Mouse (Mus musculus): ENCODE results near the gene Kctd19. TPM values are rescaled to one million over a fixed set of nuclear protein-coding genes. Genes with fewer than 3 reads are reported as not detected.

The Kctd19 gene
- not detected in 2 replicates for total RNA-seq (2015)
- not detected in 2 replicates for total RNA-seq (2017)

GRCm38 (mm10) chr8:105413391-105413790 is at the start of gene Kctd19, which contains the start of gene Lrrc36:
Gene Kctd19 (minus strand): TSS chr8:105413502.
Gene Lrrc36 (plus strand): TSS chr8:105413571.
- peak; percentile 51; the same call in 1 of the 2 replicates for ATAC-seq (ENCODE audit: poor library complexity, severe bottlenecking)

DNA sequence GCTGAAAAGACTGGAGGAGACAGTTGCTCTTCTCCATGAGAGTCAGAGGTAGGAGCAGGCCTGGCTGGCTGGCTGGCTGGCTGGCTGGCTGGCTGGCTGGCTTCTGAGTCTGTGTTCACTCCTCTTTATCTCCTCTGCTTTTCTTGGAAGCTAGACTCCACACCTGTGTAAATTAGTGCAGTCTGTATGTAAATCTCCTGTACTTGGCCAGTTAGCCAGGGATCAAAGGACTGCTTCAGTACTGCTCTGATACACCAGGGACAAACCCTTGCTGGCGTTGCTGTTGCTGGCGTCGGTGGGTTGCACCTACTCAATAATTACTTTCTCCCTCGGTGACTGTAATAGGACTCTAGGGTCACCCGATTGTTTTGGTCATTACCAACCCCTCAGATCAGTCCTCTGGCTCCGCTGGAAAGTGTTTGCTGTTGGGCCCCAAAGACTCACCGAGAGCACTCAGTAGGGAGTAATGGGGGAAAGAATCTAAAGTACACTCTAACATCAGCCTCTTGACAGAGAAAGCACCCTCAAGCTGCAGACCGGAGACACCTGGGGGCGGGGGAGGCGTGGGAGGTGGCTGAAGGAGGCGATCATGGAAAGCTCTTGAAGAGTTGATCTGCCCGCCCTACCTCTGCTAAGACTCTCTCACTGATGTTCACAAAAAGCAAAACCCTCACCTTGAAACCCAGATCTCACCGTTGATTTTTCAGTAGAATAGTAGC is 47.9 kb upstream of the Kctd19 start:
- ATAC-seq (ENCODE audit: poor library complexity, severe bottlenecking): no peak

DNA sequence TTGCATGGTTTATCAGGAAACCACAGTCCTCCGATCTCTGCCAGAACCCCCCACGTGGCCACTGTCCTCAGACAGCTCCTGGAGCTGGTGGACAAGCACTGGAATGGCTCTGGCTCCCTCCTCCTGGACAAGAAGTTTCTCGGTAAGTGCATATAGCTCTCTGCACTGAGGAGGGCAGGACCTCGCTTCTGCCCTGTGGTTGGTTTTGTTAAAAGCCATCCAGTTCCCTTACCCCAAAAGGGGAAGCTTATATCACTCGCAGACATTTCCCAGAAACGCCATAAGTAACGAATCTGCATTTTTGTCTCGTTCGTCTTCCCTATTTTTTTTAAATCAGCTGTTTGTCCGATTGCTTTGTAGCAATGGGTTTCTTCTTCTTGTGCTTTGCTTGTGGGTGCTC is 41.9 kb upstream of the Kctd19 start:
- peak; percentile 89 for ATAC-seq (ENCODE audit: poor library complexity, severe bottlenecking)

DNA sequence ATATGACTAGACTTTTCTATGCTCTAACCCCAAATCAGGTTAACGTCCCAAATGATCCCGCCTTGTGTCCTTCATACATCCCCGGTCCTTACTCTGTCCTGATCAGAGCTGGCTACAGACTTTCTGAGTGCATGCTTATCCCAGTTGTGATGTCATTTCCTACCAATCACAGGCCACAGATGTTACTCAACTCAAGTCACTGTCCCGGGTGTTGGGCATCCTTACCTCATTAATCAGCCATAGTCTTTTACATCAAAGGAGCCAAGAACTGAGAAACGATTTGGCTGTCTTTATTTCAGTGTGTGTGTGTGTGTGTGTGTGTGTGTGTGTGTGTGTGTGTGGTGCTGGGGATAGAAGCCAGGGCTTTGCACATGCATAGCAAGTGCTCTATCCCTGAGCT is 40.8 kb upstream of the Kctd19 start:
- ATAC-seq (ENCODE audit: poor library complexity, severe bottlenecking): no peak

- peak; percentile 20; the same call in 1 of the 2 replicates for ATAC-seq (ENCODE audit: poor library complexity, severe bottlenecking)
Observed at GRCm38 (mm10) chr8:105453296-105453695, 40.0 kb upstream of the Kctd19 start.

DNA sequence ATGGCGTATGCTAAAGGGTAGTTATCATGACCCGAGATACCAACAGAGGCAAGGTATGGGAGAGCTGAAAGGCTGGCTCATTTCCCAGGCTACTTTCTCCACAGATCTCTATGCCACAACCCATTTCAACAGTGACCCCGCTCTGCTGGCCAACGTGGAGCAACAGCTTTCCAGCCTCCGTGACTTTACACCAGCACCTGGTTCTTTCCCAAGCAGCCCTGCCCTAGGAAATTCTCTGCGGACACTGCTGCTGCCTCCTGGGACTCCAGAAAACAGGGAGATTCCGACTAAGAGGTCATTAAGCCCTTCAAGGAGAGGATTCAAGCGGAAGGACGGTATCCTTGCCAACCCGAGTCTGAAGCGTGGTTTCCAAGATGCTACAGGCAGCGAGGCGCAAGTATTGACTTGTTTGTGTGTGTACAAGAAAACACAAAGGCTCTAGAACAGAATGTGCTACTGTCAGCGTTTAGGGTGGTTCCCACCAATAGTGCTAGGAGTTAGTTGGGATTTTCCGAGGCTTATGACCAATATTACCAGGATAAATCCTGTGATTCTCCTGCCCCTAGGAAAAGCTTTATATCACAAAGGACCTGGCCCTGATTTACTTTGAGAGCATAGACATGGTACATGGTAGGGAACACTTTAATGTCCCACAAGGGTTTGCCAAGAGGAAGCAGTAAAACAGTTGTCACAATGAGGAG is 38.8 kb upstream of the Kctd19 start:
- ATAC-seq (ENCODE audit: poor library complexity, severe bottlenecking): no peak

GRCm38 (mm10) chr8:105450977-105451376 is 37.7 kb upstream of the Kctd19 start:
- ATAC-seq (ENCODE audit: poor library complexity, severe bottlenecking): no peak

- ATAC-seq (ENCODE audit: poor library complexity, severe bottlenecking): no peak
Observed at GRCm38 (mm10) chr8:105448596-105448995, 35.3 kb upstream of the Kctd19 start.

DNA sequence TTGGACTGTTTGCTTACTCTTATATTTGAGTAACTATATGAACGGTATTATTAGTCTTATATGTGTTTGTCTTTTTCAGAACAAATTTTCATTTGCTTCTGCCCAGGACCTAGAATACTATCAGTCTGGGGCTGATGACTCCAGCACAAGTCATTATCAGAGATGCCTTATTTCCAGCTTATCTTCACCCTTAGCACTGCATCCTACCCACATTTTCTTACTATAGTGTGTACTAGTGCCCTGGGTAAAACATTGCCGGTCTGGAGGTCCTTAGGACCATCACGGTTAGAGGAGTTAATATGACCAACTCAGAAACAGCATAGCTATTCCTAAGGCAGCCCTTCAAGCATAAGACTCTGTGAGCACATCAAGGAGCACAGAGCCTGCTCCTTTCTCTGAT is 34.9 kb upstream of the Kctd19 start:
- no peak for ATAC-seq (ENCODE audit: poor library complexity, severe bottlenecking)

GRCm38 (mm10) chr8:105446127-105446552 is 32.8 kb upstream of the Kctd19 start:
- ATAC-seq (ENCODE audit: poor library complexity, severe bottlenecking): no peak

- no peak for ATAC-seq (ENCODE audit: poor library complexity, severe bottlenecking)
Observed at GRCm38 (mm10) chr8:105445296-105446126, 32.2 kb upstream of the Kctd19 start.

DNA sequence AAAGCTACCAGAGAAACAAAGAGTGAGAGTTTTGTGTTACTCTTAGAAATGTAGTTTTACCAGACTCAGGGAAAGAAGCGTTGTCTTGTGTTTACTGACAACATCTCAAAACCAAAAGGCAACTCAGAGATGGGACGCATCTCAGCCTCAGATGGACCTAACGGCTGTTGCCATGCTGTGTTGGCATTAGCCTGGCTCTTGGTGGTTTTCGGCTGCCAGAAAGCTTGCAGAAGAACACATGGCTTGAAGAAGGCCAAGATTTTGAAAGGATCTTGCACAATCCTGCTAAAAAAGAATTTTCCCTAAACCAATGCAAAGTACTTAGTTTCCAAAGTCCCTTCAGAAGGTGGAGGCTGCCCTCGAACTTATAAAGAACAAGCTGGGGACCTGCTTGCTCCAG is 29.4 kb upstream of the Kctd19 start:
- no peak for ATAC-seq (ENCODE audit: poor library complexity, severe bottlenecking)

DNA sequence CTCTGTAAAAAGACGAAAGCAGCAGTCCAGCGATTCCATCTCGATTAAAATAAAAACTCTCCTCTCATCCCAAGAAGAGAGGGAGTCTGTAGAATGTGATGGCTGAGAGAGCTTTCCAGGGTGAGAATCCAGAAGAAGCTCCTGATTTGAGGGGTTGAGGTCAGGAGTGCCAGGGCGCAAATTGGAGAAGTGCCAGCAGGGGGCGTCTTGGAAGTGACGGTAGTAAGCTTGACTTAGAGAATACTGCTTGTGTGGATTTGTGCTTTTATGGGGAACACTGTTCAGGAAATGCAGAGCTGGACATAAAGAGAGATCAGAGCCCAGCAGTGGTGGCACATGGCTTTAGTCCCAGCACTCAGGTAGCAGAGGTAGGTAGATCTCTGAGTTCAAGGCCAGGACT is 28.1 kb upstream of the Kctd19 start:
- 0 out of 2 replicates have a peak, but pooled peaks have one; percentile 51 for ATAC-seq (ENCODE audit: poor library complexity, severe bottlenecking)

GRCm38 (mm10) chr8:105438865-105439264 is 25.6 kb upstream of the Kctd19 start:
- 0 out of 2 replicates have a peak, but pooled peaks have one; percentile 59 for ATAC-seq (ENCODE audit: poor library complexity, severe bottlenecking)

GRCm38 (mm10) chr8:105437078-105437748 is 23.9 kb upstream of the Kctd19 start:
- ATAC-seq (ENCODE audit: poor library complexity, severe bottlenecking): no peak

DNA sequence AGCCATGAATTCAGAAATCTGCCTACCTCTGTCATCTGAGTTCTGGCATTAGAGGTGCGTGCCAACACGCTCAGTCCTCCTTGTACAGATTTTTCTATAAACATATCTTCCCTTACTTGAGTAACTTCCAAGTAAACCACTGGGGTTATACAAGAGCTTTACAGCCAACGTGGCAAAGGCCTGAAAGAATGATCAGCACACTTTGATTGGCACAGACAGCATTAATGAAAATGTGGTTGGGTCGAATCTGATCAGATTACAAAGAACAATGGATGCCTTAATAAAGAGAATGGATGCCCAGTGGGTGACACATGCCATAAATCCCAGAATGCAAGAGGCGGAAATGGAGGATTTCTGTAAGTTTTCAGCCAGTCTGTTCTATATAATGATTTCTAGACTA is 22.9 kb upstream of the Kctd19 start:
- ATAC-seq (ENCODE audit: poor library complexity, severe bottlenecking): no peak

DNA sequence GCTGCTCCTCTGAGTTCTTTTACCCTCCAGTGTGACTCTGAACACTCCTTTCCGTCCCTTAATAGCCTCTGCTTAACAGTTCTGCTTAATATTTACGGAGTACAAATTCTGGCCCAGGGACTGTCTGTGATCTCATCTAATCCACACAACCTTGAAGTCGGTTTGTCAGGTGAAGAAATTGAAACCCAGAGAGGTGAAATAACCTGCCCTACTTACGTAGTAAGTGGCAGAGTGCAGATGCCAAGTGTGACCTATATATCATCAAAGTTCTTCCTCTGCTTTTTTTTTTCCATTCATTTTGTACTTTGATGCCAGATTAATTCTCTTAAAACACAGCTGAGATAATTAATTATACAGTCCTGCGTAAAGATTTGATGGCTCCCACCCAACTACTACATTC is 20.8 kb upstream of the Kctd19 start:
- ATAC-seq (ENCODE audit: poor library complexity, severe bottlenecking): no peak

GRCm38 (mm10) chr8:105433511-105433910 is 20.2 kb upstream of the Kctd19 start:
- no peak for ATAC-seq (ENCODE audit: poor library complexity, severe bottlenecking)

- no peak for ATAC-seq (ENCODE audit: poor library complexity, severe bottlenecking)
Observed at GRCm38 (mm10) chr8:105433021-105433420, 19.7 kb upstream of the Kctd19 start.

DNA sequence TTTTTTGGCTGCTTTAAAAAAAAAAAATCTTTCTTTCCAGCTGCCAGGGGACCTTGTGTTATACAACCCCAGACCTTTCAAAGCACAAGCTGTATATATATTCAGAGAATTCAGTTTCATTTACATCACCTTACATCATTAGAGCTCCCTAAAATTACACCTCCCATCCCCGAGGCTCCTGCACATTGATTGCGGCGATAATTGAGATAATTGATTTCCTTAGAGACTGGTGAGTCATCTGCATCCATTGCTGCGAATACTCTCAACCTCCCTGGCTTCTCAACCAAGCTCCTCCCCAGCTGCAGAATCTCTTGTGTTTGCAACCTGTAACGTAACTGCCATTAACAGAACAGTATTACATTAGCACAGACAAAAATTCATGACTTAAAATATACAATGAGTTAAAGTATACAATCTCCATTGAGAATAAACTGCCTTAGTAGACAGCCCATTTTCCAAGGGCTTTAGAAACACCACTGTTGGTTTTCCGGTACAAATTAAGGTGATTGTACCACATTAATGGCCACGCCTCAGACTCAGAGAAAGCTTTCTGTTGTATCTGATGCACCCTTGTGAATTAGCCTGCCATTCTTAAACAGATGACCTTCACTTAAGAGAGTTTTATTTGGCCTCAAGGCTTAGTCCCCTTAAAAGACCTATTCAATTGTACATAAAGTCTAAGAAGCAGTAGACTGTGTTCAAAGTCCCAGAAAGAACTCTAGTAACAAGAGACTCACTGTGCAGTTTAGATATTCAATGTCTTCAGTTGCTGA is 18.6 kb upstream of the Kctd19 start:
- no peak for ATAC-seq (ENCODE audit: poor library complexity, severe bottlenecking)
